Comparison of ENCODE assay signal across 8 mouse cellular contexts in genomic region chr1:30948361-30948949, GRCm38 (mm10). TPM values are rescaled to one million over a fixed set of nuclear protein-coding genes. Genes with fewer than 3 reads are reported as not detected.
A peak's percentile ranks its signal among the peaks of the same experiment; 100 is the strongest.
DNase-seq lines count a peak whose midpoint lies in the region; ATAC-seq and TF ChIP-seq lines count a peak whose summit lies in the region.

No protein-coding gene starts in this region.

- WGBS in embryonic facial prominence, embryonic 14.5 days, result under 1% methylated on average over 16 of the region's 16 CpGs
- under 1% methylated on average over 16 of the region's 16 CpGs for WGBS in hindbrain, postnatal 0 days
- WGBS in liver, embryonic 11.5 days, result under 1% methylated on average over 16 of the region's 16 CpGs

- DNase-seq in left cerebral cortex, postnatal 14 days (ENCODE audit: low spot score in 2 of 2), result peak; percentile 30 to 50
- DNase-seq in left cerebral cortex, postnatal 36 days (ENCODE audit: low spot score in 2 of 2), result no peak
- DNase-seq in adipocyte (ENCODE audit: low spot score), result peak; percentile 74
- peak; percentile 78 for DNase-seq in embryonic facial prominence, embryonic 14.5 days (ENCODE audit: low spot score)
- peak; percentile 84 for DNase-seq in hindbrain, postnatal 0 days (ENCODE audit: low spot score)
- peak; percentile 37 for DNase-seq in liver, embryonic 11.5 days (ENCODE audit: low spot score)
- DNase-seq in natural killer cell, adult 2 months (ENCODE audit: low spot score in 2 of 2), result peak; percentile 9 to 28

- peaks cover 22% of the 10 kb centered on the region for H3K36me3 ChIP-seq in embryonic facial prominence, embryonic 14.5 days (ENCODE audit: control insufficient read depth, insufficient read depth, low read length)
- peaks cover 12% of the 10 kb centered on the region for H3K36me3 ChIP-seq in hindbrain, postnatal 0 days (ENCODE audit: insufficient read depth, low read length)
- peaks cover 15% of the 10 kb centered on the region for H3K36me3 ChIP-seq in liver, embryonic 11.5 days (ENCODE audit: control insufficient read depth, insufficient read depth, low read length)

- TF ChIP-seq CTCF in hindbrain, postnatal 0 days (IDR thresholded peaks at IDR 0.05; ENCODE audit: low read depth), result peak; percentile 67

- peaks cover 14% of the 10 kb centered on the region for H3K4me1 ChIP-seq in embryonic facial prominence, embryonic 14.5 days (ENCODE audit: control insufficient read depth, insufficient read depth, low read length)
- H3K4me1 ChIP-seq in hindbrain, postnatal 0 days (ENCODE audit: insufficient read depth, low read length), result 0 out of 2 replicates have a peak, but pooled peaks cover 4% of the 10 kb centered on the region
- H3K4me1 ChIP-seq in liver, embryonic 11.5 days (replicated peaks; ENCODE audit: control insufficient read depth, insufficient read depth, low read length), result no peaks in the 10 kb centered on the region

- H3K27me3 ChIP-seq in embryonic facial prominence, embryonic 14.5 days (replicated peaks; ENCODE audit: control insufficient read depth, insufficient read depth, low read length), result no peaks in the 10 kb centered on the region
- no peaks in the 10 kb centered on the region for H3K27me3 ChIP-seq in hindbrain, postnatal 0 days (ENCODE audit: insufficient read depth, low read length)
- H3K27me3 ChIP-seq in liver, embryonic 11.5 days (replicated peaks; ENCODE audit: control insufficient read depth, insufficient read depth, low read length), result no peaks in the 10 kb centered on the region

- peak overlapping the region; percentile 92 for H3K4me3 ChIP-seq in embryonic facial prominence, embryonic 14.5 days (ENCODE audit: low read depth, low read length)
- peak overlapping the region; percentile 95 for H3K4me3 ChIP-seq in hindbrain, postnatal 0 days (ENCODE audit: low read length)
- H3K4me3 ChIP-seq in liver, embryonic 11.5 days (ENCODE audit: low read depth, low read length), result peak overlapping the region; percentile 90

- H3K4me2 ChIP-seq in embryonic facial prominence, embryonic 14.5 days (ENCODE audit: low read depth, low read length), result peak overlapping the region; percentile 65
- peak overlapping the region; percentile 53 for H3K4me2 ChIP-seq in hindbrain, postnatal 0 days (ENCODE audit: low read depth, low read length)
- peak overlapping the region; percentile 69 for H3K4me2 ChIP-seq in liver, embryonic 11.5 days

- peak overlapping the region; percentile 99 for H3K9ac ChIP-seq in embryonic facial prominence, embryonic 14.5 days (ENCODE audit: low read depth, low read length)
- peak overlapping the region; percentile 92 for H3K9ac ChIP-seq in hindbrain, postnatal 0 days (replicated peaks; ENCODE audit: low read length)
- peak overlapping the region; percentile 94 for H3K9ac ChIP-seq in liver, embryonic 11.5 days (ENCODE audit: low read depth, low read length)

- H3K9me3 ChIP-seq in embryonic facial prominence, embryonic 14.5 days (ENCODE audit: control insufficient read depth, low read length), result no peaks in the 10 kb centered on the region
- H3K9me3 ChIP-seq in hindbrain, postnatal 0 days (ENCODE audit: low read length), result no peaks in the 10 kb centered on the region
- no peaks in the 10 kb centered on the region for H3K9me3 ChIP-seq in liver, embryonic 11.5 days (ENCODE audit: control insufficient read depth, low read length)

- ATAC-seq in embryonic facial prominence, embryonic 14.5 days (ENCODE audit: low read depth), result no peak
- ATAC-seq in hindbrain, postnatal 0 days, result no peak
- ATAC-seq in liver, embryonic 11.5 days (replicated peaks; ENCODE audit: low FRiP score), result no peak
- ATAC-seq in inflammation-experienced regulatory T-cells, adult 6 months, result no peak

- peak overlapping the region; percentile 99 for H3K27ac ChIP-seq in embryonic facial prominence, embryonic 14.5 days (replicated peaks; ENCODE audit: low read depth, low read length)
- H3K27ac ChIP-seq in hindbrain, postnatal 0 days, result peak overlapping the region; percentile 100
- peak overlapping the region; percentile 83 for H3K27ac ChIP-seq in liver, embryonic 11.5 days (ENCODE audit: low read depth, low read length)

- intact Hi-C loops in left cerebral cortex, postnatal 14 days (cut with DNase I), result loop anchor here (5.0 kb wide), 1 partner anchor 76 kb away; the partner anchor contains the start of gene Phf3
- intact Hi-C loops in left cerebral cortex, postnatal 36 days (cut with DNase I), result no loop called here

RNA-seq across cellular contexts. Expression of gene AC153137.1, which starts 29.3 kb away (rescaled TPM):
- total RNA-seq in left cerebral cortex, postnatal 14 days (2021), result not detected
- not detected for total RNA-seq in left cerebral cortex, postnatal 36 days (2021)
- not detected in 2 replicates for polyA plus RNA-seq in embryonic facial prominence, embryonic 14.5 days (2014; fragmentation: Nextera tagmentation; extraction: Ambion mirVana)
- total RNA-seq in hindbrain, postnatal 0 days (2014; rRNA removed), result not detected in 2 replicates
- polyA plus RNA-seq in hindbrain, postnatal 0 days (2015; fragmentation: Nextera tagmentation; extraction: Ambion mirVana), result not detected in 2 replicates
- not detected in 2 replicates for polyA plus RNA-seq in liver, embryonic 11.5 days (2014; fragmentation: Nextera tagmentation; extraction: Ambion mirVana)
- not detected for polyA plus RNA-seq in inflammation-experienced regulatory T-cells, adult 6 months (2017; shearing (Covaris generic))

Comparison
In these comparisons a context has a peak if more than half of its experiments do, and no peak if none do; other contexts are left out.
1. DNase-seq: peak in left cerebral cortex, postnatal 14 days (2 of 2), adipocyte (single experiment), embryonic facial prominence, embryonic 14.5 days (single experiment), hindbrain, postnatal 0 days (single experiment), liver, embryonic 11.5 days (single experiment) and natural killer cell, adult 2 months (2 of 2); none in left cerebral cortex, postnatal 36 days (0 of 2).
2. Peak in every context shown above with its lines, with median percentiles within 50 percentile points of each other: H3K27ac ChIP-seq, H3K4me2 ChIP-seq, H3K4me3 ChIP-seq and H3K9ac ChIP-seq.